Mouse (Mus musculus) C2C12 (cell line): ENCODE measurements around the gene Fads3. TPM values are rescaled to one million over a fixed set of nuclear protein-coding genes. Genes with fewer than 3 reads are reported as not detected.

Experiments used
- H3K27me3 ChIP-seq: one replicate; pipeline ENCODE4 v1.6.1; 2011; ENCODE audit not compliant: control insufficient read depth, insufficient read depth, insufficient read length
- H3K36me3 ChIP-seq: one replicate; pipeline ENCODE4 v1.6.1; 2011; ENCODE audit not compliant: control insufficient read depth, insufficient read depth
- H3K4me3 ChIP-seq: one replicate; pipeline ENCODE4 v1.5.1; 2011; ENCODE audit warnings: mild to moderate bottlenecking, control low read depth; ENCODE audit not compliant: poor library complexity, insufficient read depth, severe bottlenecking
- H3K79me2 ChIP-seq: one replicate; pipeline ENCODE4 v1.6.1; 2011; ENCODE audit not compliant: control insufficient read depth, insufficient read depth
- H3K79me3 ChIP-seq: one replicate; pipeline ENCODE4 v1.6.1; 2011; ENCODE audit warnings: low read depth, control low read depth
- H3ac ChIP-seq: one replicate; pipeline ENCODE3; 2011; ENCODE audit warnings: low read depth; ENCODE audit not compliant: control insufficient read depth, insufficient read length
- CEBPB ChIP-seq: IDR thresholded peaks from one replicate; pipeline ENCODE4 v1.6.1; 2011; ENCODE audit warnings: low read depth, mild to moderate bottlenecking, control low read depth, moderate library complexity
- CTCF ChIP-seq: IDR thresholded peaks from one replicate; pipeline ENCODE4 v1.5.1; 2011; ENCODE audit not compliant: control insufficient read depth, insufficient read depth, insufficient read length
- FOSL1 ChIP-seq: IDR thresholded peaks from one replicate; pipeline ENCODE4 v1.8.0; 2011; ENCODE audit warnings: mild to moderate bottlenecking, low read length; ENCODE audit not compliant: poor library complexity, insufficient read depth, severe bottlenecking
- MAX ChIP-seq: IDR thresholded peaks from one replicate; pipeline ENCODE4 v1.6.1; 2011; ENCODE audit warnings: mild to moderate bottlenecking, control low read depth
- MYOD1 ChIP-seq: IDR thresholded peaks from one replicate; pipeline ENCODE4 v1.6.1; 2011; ENCODE audit warnings: low read depth; ENCODE audit not compliant: control insufficient read depth, insufficient read length
- MYOG ChIP-seq: IDR thresholded peaks from one replicate; pipeline ENCODE4 v1.6.1; 2011; ENCODE audit not compliant: control insufficient read depth, insufficient read length; ENCODE audit errors: extremely low read depth
- USF1 ChIP-seq: IDR thresholded peaks from one replicate; pipeline ENCODE4 v1.6.1; 2011; ENCODE audit warnings: low read depth, mild to moderate bottlenecking, control low read depth, moderate library complexity
- polyA plus RNA-seq: library from polyadenylated mRNA; unstranded; fragments of >200 nt; fragmentation: generic; extraction: Trizol; gene quantifications from one replicate; pipeline ENCODE4 v1.2.1, GENCODE M21; 2012; ENCODE audit warnings: missing spikeins

Gene Fads3
- polyA plus RNA-seq, 1 experiment: 161 TPM

DNA sequence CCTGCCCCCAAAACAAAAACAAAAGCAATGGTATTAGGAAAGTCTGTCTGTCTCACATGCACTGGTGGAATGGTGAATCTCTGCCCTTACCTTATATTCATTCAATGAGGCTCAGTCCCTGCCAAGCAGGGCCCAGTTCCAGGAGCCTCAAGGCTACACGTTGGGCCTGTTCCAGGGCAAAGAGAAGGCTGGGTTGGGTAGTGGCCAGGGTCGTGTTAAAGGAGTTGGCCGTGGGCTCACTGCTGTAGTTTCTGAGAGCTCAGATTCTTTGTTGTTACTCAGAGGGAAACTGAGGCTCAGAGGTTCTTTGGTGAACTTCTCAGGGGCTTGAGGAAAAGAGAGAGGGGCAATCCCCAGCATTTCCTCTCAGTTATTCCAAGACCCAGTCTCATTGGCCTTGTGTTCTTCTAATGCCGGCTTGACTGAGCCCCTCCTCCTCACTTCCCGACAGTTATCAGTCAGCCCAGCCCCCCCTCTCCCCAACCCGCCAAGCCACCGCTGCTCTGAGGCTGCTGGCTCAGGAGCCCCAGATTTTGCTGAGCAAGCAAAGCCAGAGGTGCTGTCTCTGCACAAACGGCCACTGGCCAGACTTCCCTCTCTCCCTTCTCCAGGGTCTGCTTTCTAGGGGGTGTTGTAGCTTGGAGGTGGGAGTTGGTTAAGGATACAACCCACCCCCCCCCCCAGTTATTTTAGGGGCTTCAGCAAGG lies 16.0 kb upstream of the Fads3 start:
- no peak for TF ChIP-seq MAX
- TF ChIP-seq CTCF: no peak
- TF ChIP-seq FOSL1: no peak
- no peak for TF ChIP-seq USF1
- no peak for TF ChIP-seq MYOD1
- TF ChIP-seq CEBPB: no peak
- no peak for TF ChIP-seq MYOG
- Histone ChIP-seq H3K36me3 (no peaks in the 10 kb centered on the region), H3ac (no peak overlapping the region), H3K79me3 (no peaks in the 10 kb centered on the region), H3K27me3 (no peaks in the 10 kb centered on the region), H3K4me3 (no peak overlapping the region), H3K79me2 (no peaks in the 10 kb centered on the region)

DNA sequence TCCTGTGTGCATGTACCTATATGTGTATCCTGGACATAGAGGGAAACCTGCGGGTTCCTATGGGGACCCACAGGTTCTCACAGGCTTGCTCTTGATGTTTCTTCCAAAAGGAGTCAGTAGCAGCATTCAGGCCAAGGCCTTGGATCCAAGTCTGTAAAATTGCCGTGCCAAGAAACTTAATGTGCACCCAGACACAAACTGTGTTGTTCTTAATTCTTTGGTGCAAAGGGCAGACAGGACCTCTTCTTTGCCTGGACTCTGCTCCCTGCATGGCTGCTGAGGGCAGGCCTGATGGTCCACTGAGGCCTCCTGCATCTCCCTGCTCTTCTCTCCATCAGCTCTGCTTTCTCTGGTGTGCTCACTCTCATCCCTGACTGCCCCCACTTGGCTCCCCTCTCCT lies 11.6 kb upstream of the Fads3 start:
- Histone ChIP-seq H3K27me3 (no peaks in the 10 kb centered on the region), H3ac (no peak overlapping the region), H3K79me3 (no peaks in the 10 kb centered on the region), H3K79me2 (no peaks in the 10 kb centered on the region), H3K36me3 (no peaks in the 10 kb centered on the region), H3K4me3 (no peak overlapping the region)
- no peak for TF ChIP-seq CTCF
- TF ChIP-seq MAX: no peak
- no peak for TF ChIP-seq MYOD1
- TF ChIP-seq CEBPB: no peak
- TF ChIP-seq MYOG: no peak
- TF ChIP-seq USF1: no peak
- TF ChIP-seq FOSL1: no peak

DNA sequence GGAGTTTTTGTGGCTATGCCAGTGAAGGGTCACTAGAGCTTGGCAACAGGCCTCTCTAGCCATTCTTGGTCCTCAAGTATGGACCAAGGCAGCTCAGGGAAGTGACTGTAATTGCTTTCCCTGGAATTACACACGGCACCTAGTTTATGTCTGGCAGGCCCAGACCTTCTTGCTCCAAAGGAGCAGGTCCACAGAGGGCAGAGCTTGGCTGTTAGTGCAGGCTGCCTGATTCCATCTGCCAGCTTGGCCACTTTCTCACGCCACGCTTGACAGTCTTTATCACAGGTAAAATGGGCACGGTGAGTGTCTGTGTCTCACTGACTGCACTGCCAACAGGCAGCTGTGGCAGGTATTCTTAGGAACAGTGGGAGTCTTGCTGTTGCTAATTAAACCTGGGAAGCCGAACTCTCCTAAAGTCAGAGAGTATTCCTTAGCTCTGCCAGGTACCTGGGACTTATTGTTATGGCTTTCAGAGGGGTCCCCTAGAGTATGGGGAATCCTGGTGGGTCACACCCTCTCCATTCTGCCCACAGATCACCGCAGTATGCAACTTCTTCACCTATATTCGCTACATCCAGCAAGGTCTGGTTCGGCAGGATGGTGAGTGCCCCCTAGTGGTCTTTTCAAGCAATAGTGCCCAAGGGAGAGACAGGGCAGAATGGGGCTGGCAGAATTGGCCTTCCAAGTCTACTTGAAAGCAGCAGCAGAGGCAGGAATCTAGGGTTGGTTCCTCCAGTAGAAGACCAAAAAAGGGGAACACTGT lies 8.0 kb upstream of the Fads3 start:
- no peaks in the 10 kb centered on the region for H3K36me3 ChIP-seq
- TF ChIP-seq MYOD1 (no peak), MYOG (no peak)
- H3K79me3 ChIP-seq: no peaks in the 10 kb centered on the region
- H3ac ChIP-seq: no peak overlapping the region
- H3K79me2 ChIP-seq: no peaks in the 10 kb centered on the region
- no peaks in the 10 kb centered on the region for H3K27me3 ChIP-seq
- no peak overlapping the region for H3K4me3 ChIP-seq

DNA sequence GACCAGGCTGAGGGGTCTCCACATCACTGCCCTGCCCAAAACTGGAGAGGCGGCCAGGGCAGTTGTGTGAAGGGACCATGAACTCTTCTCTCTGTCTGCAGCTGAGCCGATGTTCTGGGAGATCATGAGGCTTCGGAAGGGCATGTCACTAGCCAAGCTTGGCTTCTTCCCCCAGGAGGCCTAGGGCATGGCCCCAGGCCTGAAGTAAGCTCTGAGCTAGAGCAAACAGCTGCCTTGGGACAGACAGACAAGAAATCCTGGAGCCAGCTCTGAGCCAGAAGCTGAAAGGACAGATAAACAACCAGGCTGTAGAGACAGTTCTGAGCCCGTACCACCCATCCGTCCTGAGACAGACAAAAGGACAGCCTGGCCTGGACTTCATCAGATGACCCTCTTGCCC lies 7.0 kb upstream of the Fads3 start:
- TF ChIP-seq CEBPB: no peak
- TF ChIP-seq MAX: no peak
- TF ChIP-seq FOSL1: no peak
- TF ChIP-seq MYOG: no peak
- TF ChIP-seq USF1: no peak
- TF ChIP-seq CTCF: no peak
- no peak for TF ChIP-seq MYOD1
- Histone ChIP-seq H3ac (no peak overlapping the region), H3K4me3 (no peak overlapping the region), H3K36me3 (no peaks in the 10 kb centered on the region), H3K79me2 (no peaks in the 10 kb centered on the region), H3K27me3 (no peaks in the 10 kb centered on the region), H3K79me3 (no peaks in the 10 kb centered on the region)

DNA sequence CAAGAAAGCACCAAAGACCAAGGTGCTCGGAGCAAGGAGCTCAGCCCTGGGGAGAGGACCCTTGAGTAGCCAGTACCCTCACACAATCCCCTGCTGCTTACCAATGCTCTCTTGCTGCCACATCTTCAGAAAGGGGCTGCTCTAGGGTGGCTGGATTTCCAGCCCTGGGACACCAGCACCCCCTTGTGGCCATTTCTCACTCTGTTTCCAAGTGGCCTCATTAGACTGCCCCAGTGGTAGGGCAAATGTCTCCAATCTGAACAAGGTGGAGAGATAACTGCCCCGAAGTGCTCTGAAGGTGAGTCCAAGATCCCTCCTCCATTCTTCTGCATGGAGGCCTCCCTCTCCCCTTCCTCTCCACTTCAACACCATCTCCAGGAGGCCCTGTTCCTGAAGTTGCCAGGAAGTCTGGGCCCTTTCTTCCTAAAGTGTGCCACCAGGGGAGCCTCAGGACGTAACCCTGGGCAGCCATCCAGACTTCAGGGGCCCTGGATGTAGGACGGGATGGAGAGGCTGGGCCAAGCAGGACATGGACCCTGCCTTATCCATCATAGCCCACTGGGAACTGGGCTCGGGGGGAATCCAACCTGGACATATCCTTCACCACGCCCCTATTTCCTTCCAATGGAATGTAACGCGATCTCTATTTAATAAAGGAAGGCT lies 6.5 kb upstream of the Fads3 start:
- Histone ChIP-seq H3K36me3 (no peaks in the 10 kb centered on the region), H3K79me3 (no peaks in the 10 kb centered on the region), H3K27me3 (no peaks in the 10 kb centered on the region), H3K79me2 (no peaks in the 10 kb centered on the region), H3K4me3 (no peak overlapping the region), H3ac (no peak overlapping the region)
- no peak for TF ChIP-seq MYOD1
- TF ChIP-seq CTCF: peak; percentile 68
- no peak for TF ChIP-seq MAX
- no peak for TF ChIP-seq FOSL1
